Mouse (Mus musculus) thymus, adult 2 months (tissue): Measurements from ENCODE around the gene Tbl2.

Experiments used
- CTCF ChIP-seq: fragments of 200-500 bp; IDR thresholded peaks from 2 replicates; pipeline ENCODE4 v1.5.1; 2012; ENCODE audit warnings: mild to moderate bottlenecking, control low read depth, low read length, moderate library complexity, borderline replicate concordance; ENCODE audit not compliant: control insufficient read depth, poor library complexity, insufficient read depth; ENCODE audit errors: extremely low read depth
- POLR2A ChIP-seq: fragments of 200-500 bp; IDR thresholded peaks from 2 replicates; pipeline ENCODE4 v1.6.1; 2012; ENCODE audit warnings: mild to moderate bottlenecking, low read length, control low read depth, moderate library complexity; ENCODE audit not compliant: control insufficient read depth, poor library complexity, insufficient read depth; ENCODE audit errors: extremely low read depth

DNA sequence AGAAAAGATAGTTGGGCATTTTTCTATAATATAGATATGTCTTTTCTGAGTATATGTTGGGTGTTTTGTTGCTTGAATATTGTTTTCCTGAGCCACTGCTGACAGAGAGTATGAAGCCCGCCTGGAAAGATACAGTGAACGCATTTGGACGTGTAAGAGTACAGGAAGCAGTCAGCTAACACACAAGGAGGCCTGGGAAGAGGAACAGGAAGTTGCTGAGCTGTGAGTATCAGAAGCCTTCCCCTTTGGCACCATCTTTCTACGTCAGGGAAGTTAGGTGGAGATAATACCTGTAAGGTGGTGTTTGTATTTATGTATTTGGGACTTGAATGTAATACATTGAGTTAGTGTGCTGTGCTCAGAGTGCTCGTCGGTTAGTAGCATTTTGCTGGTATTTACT lies 46.9 kb downstream of the Tbl2 start:
- TF ChIP-seq CTCF (no peak), POLR2A (no peak)
